Mouse (Mus musculus): ENCODE measurements around the gene Cass4. TPM values are rescaled to one million over a fixed set of nuclear protein-coding genes. Genes with fewer than 3 reads are reported as not detected.

The Cass4 gene
- total and polyA plus RNA-seq, 3 experiments = 2.9 to 5.3 (median 3.8) TPM

DNA sequence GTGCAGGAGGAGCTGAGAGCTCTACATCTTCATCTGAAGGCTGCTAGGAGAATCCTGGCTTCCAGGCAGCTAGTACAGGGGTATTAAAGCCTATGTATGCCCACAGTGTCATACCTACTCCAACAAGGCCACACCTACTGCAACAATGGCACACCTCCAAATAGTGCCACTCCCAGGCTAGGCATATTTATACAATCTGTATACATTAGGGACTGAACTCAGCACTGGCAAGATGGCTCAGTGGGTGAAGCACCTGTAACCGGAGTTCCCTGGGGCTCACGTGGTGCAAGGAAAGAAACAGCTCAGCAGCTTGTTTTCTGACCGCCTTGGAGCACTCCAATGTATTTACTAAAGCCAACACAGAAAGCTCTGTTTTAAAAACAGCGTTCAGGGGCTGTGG lies 52.0 kb downstream of the Cass4 start:
- no peak for TF ChIP-seq NELFE (IDR thresholded peaks at IDR 0.05; ENCODE audit: low read depth, low read length)
- TF ChIP-seq NRF1 (IDR thresholded peaks at IDR 0.05; ENCODE audit: low read depth, low read length) = no peak
- TF ChIP-seq POLR2A (IDR thresholded peaks at IDR 0.05; ENCODE audit: low read depth, low read length) = no peak
- no peak for TF ChIP-seq ZC3H11A (IDR thresholded peaks at IDR 0.05; ENCODE audit: low read depth, low read length)
- no peak for TF ChIP-seq MAX (IDR thresholded peaks at IDR 0.05; ENCODE audit: low read length)
- no peak for TF ChIP-seq RAD21 (IDR thresholded peaks at IDR 0.05; ENCODE audit: low read depth, low read length)
- TF ChIP-seq CHD1 (IDR thresholded peaks at IDR 0.05; ENCODE audit: low read depth, low read length) = no peak
- no peak for TF ChIP-seq BHLHE40 (IDR thresholded peaks at IDR 0.05; ENCODE audit: low read depth, low read length)
- TF ChIP-seq TBP (conservative IDR thresholded peaks at IDR 0.05; ENCODE audit: low read depth, low read length) = no peak
- TF ChIP-seq PAX5 (IDR thresholded peaks at IDR 0.05; ENCODE audit: low read length) = no peak
- no peak for TF ChIP-seq MYC (IDR thresholded peaks at IDR 0.05; ENCODE audit: low read depth, low read length)
- no peak for TF ChIP-seq TCF12 (IDR thresholded peaks at IDR 0.05; ENCODE audit: low read depth, low read length)
- no peak for TF ChIP-seq ZKSCAN1 (IDR thresholded peaks at IDR 0.05; ENCODE audit: borderline replicate concordance, low read depth, low read length)
- Histone ChIP-seq H3K27me3 (replicated peaks) (no peaks in the 10 kb centered on the region), H3K4me1 (ENCODE audit: control insufficient read depth in 1 of 2, insufficient read depth in 2 of 2) (peaks cover 5 to 18% of the 10 kb centered on the region in 2 experiments), H3K4me3 (replicated peaks in 1 of 3; ENCODE audit: low read depth in 2 of 3, low read length in 2 of 3, poor library complexity in 1 of 3) (no peak overlapping the region), H3K27ac (ENCODE audit: insufficient read depth, low read depth) (no peak overlapping the region), H3K36me3 (replicated peaks in 1 of 2; ENCODE audit: control insufficient read depth in 1 of 2, insufficient read depth in 1 of 2, low read length in 1 of 2) (peaks cover 56 to 79% of the 10 kb centered on the region in 2 experiments), H3K9ac (ENCODE audit: insufficient read depth, low read depth) (no peak overlapping the region), H3K79me2 (replicated peaks; ENCODE audit: control insufficient read depth, extremely low read depth, insufficient read depth, poor library complexity, severe bottlenecking) (peaks cover 38% of the 10 kb centered on the region), H3K4me2 (ENCODE audit: insufficient read depth, low read depth, poor library complexity, severe bottlenecking) (no peak overlapping the region), H3K9me3 (replicated peaks; ENCODE audit: low read length) (no peaks in the 10 kb centered on the region)
- DNase-seq (ENCODE audit: extremely low read depth) = no peak
- dilution Hi-C loops (cut with MboI; ENCODE audit: extremely low pct_ligation_motif_present, extremely low pct_unique_long_range_greater_than_20kb, low sequenced_read_pairs) = no loop called here
- in situ Hi-C loops (cut with MboI; ENCODE audit: low pct_ligation_motif_present, low pct_unique_long_range_greater_than_20kb, low sequenced_read_pairs) = loop anchor here (10.0 kb wide), 1 partner anchor 221 kb away; no protein-coding TSS in a partner anchor

DNA sequence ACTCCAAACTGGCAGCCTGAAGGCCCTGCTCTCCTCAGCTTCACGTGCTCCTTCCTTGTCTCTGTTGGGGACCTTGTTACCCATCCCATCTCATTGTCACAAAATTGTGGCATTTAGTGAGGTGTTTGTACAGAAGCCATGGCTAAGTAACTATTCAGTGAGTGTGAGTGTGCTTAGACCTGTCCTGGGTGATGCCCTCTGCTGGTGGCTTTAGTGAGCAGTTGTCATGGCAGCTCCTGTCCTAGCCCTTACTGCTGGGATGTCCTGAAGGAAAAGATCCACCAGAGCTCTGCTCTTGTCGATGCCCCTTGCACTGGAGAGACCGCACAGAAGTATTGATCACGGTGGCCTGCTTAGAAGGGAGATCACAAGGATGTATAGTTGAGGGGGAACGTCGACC lies 53.7 kb downstream of the Cass4 start:
- Histone ChIP-seq H3K4me1 (ENCODE audit: control insufficient read depth in 1 of 2, insufficient read depth in 2 of 2) (peaks cover 0 to 6% of the 10 kb centered on the region in 2 experiments; a peak in 1 of 4 replicates), H3K79me2 (replicated peaks; ENCODE audit: control insufficient read depth, extremely low read depth, insufficient read depth, poor library complexity, severe bottlenecking) (peaks cover 21% of the 10 kb centered on the region), H3K9ac (ENCODE audit: insufficient read depth, low read depth) (no peak overlapping the region), H3K27ac (ENCODE audit: insufficient read depth, low read depth) (no peak overlapping the region), H3K4me2 (ENCODE audit: insufficient read depth, low read depth, poor library complexity, severe bottlenecking) (no peak overlapping the region), H3K4me3 (replicated peaks in 1 of 3; ENCODE audit: low read depth in 2 of 3, low read length in 2 of 3, poor library complexity in 1 of 3) (no peak overlapping the region), H3K9me3 (replicated peaks; ENCODE audit: low read length) (no peaks in the 10 kb centered on the region), H3K27me3 (replicated peaks) (no peaks in the 10 kb centered on the region), H3K36me3 (replicated peaks in 1 of 2; ENCODE audit: control insufficient read depth in 1 of 2, insufficient read depth in 1 of 2, low read length in 1 of 2) (peaks cover 70 to 91% of the 10 kb centered on the region in 2 experiments)
- TF ChIP-seq ELF1 (IDR thresholded peaks at IDR 0.05; ENCODE audit: low read depth, low read length) = no peak
- peak; percentile 28 to 72; a peak in 3 of 4 replicates for TF ChIP-seq CTCF (conservative IDR thresholded peaks at IDR 0.05 in 1 of 2, IDR thresholded peaks at IDR 0.05 in 1 of 2; ENCODE audit: low read depth in 2 of 2, low read length in 2 of 2)
- no peak for TF ChIP-seq EP300 (IDR thresholded peaks at IDR 0.05; ENCODE audit: low read length)
- TF ChIP-seq SMC3 (IDR thresholded peaks at IDR 0.05; ENCODE audit: low read depth, low read length) = peak; percentile 86
- TF ChIP-seq IRF4 (IDR thresholded peaks at IDR 0.05; ENCODE audit: low read depth, low read length) = no peak
- TF ChIP-seq MAX (IDR thresholded peaks at IDR 0.05; ENCODE audit: low read length) = no peak
- no peak for TF ChIP-seq HCFC1 (IDR thresholded peaks at IDR 0.05; ENCODE audit: low read depth, low read length)
- TF ChIP-seq RAD21 (IDR thresholded peaks at IDR 0.05; ENCODE audit: low read depth, low read length) = peak; percentile 51
- no peak for TF ChIP-seq MEF2A (IDR thresholded peaks at IDR 0.05; ENCODE audit: borderline replicate concordance, low read depth, low read length)
- in situ Hi-C loops (cut with MboI; ENCODE audit: low pct_ligation_motif_present, low pct_unique_long_range_greater_than_20kb, low sequenced_read_pairs) (loop anchor here (10.0 kb wide), 1 partner anchor 223 kb away; no protein-coding TSS in a partner anchor), dilution Hi-C loops (cut with MboI; ENCODE audit: extremely low pct_ligation_motif_present, extremely low pct_unique_long_range_greater_than_20kb, low sequenced_read_pairs) (no loop called here)
- DNase-seq (ENCODE audit: extremely low read depth) = peak; percentile 45

Data from CH12.LX (cell line).